Mouse (Mus musculus): Measurements from ENCODE around the gene Dlgap4. TPM values are rescaled to one million over a fixed set of nuclear protein-coding genes. Genes with fewer than 3 reads are reported as not detected.

The Dlgap4 gene
- polyA plus RNA-seq, 1 experiment from 2014 or later = 57.8 TPM

DNA sequence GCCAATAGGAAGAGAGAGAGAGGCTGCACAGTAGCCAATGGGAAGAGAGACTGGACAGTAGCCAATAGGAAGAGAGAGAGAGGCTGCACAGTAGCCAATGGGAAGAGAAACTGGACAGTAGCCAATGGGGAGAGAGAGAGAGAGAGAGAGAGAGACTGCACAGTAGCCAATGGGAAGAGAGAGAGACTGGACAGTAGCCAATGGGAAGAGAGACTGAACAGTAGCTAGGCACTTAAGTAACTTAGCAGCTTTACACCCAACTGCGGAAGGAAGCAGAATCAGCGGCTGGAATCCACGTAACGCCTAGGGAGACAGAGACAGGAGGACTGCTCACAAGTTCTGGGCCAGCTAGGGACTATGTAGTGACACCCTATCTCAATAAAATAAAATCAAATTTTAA is 191.1 kb downstream of the Dlgap4 start:
- H3K4me2 ChIP-seq (ENCODE audit: low read depth, low read length) = no peak overlapping the region
- no peak overlapping the region for H3K4me3 ChIP-seq (ENCODE audit: low read length)
- 0 out of 2 replicates have a peak, but pooled peaks cover 2% of the 10 kb centered on the region for H3K9me3 ChIP-seq (replicated peaks; ENCODE audit: control insufficient read depth, low read length)
- H3K27ac ChIP-seq (ENCODE audit: low read length) = no peak overlapping the region
- no peaks in the 10 kb centered on the region for H3K4me1 ChIP-seq (ENCODE audit: control insufficient read depth, insufficient read depth, low read length)
- H3K27me3 ChIP-seq (ENCODE audit: control insufficient read depth, insufficient read depth, low read length) = peaks cover 2% of the 10 kb centered on the region; the same call in 1 of the 2 replicates
- no peaks in the 10 kb centered on the region for H3K36me3 ChIP-seq (ENCODE audit: control insufficient read depth, insufficient read depth)
- WGBS = 88% methylated on average over 4 of the region's 4 CpGs
- ATAC-seq (replicated peaks; ENCODE audit: extremely low read depth, insufficient read depth, low FRiP score) = no peak
- H3K9ac ChIP-seq (ENCODE audit: low read length) = no peak overlapping the region

- Histone ChIP-seq H3K27ac (ENCODE audit: low read length) (no peak overlapping the region), H3K27me3 (ENCODE audit: control insufficient read depth, insufficient read depth, low read length) (peaks cover 2% of the 10 kb centered on the region; the same call in 1 of the 2 replicates), H3K4me2 (ENCODE audit: low read depth, low read length) (no peak overlapping the region), H3K36me3 (ENCODE audit: control insufficient read depth, insufficient read depth) (no peaks in the 10 kb centered on the region), H3K4me1 (ENCODE audit: control insufficient read depth, insufficient read depth, low read length) (no peaks in the 10 kb centered on the region), H3K9ac (ENCODE audit: low read length) (no peak overlapping the region), H3K9me3 (replicated peaks; ENCODE audit: control insufficient read depth, low read length) (0 out of 2 replicates have a peak, but pooled peaks cover 2% of the 10 kb centered on the region), H3K4me3 (ENCODE audit: low read length) (no peak overlapping the region)
- no peak for ATAC-seq (replicated peaks; ENCODE audit: extremely low read depth, insufficient read depth, low FRiP score)
- WGBS = 70% methylated on average over 6 of the region's 6 CpGs
Measured at GRCm38 (mm10) chr2:156806886-156807285, 193.4 kb downstream of the Dlgap4 start.

DNA sequence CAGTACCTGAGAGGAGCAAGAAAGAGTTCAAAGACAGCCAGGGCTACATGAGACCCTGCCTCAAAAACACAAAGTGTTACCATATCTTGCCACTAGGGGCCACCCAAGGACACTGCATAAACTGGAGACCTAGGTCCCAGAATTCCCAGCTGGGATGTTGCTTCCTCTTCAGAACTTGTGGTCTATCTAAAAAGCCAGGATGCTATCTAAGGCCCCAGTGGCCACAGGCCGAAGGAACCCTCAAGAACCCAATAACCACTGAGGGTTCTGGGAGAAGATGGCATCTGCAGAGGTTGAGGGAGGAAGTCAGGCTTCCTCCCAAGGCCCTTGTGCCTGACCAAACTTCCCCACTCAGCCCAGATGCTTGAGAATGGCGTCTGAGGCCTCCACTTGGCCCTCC is 196.1 kb downstream of the Dlgap4 start:
- Histone ChIP-seq H3K9me3 (replicated peaks; ENCODE audit: control insufficient read depth, low read length) (0 out of 2 replicates have a peak, but pooled peaks cover 1% of the 10 kb centered on the region), H3K4me3 (ENCODE audit: low read length) (no peak overlapping the region), H3K4me2 (ENCODE audit: low read depth, low read length) (no peak overlapping the region), H3K27ac (ENCODE audit: low read length) (no peak overlapping the region), H3K36me3 (ENCODE audit: control insufficient read depth, insufficient read depth) (no peaks in the 10 kb centered on the region), H3K27me3 (ENCODE audit: control insufficient read depth, insufficient read depth, low read length) (peaks cover 2% of the 10 kb centered on the region; the same call in 1 of the 2 replicates), H3K4me1 (ENCODE audit: control insufficient read depth, insufficient read depth, low read length) (peaks cover 4% of the 10 kb centered on the region; the same call in 1 of the 2 replicates), H3K9ac (ENCODE audit: low read length) (no peak overlapping the region)
- no peak for ATAC-seq (replicated peaks; ENCODE audit: extremely low read depth, insufficient read depth, low FRiP score)
- WGBS = 21% methylated on average over 2 of the region's 2 CpGs

DNA sequence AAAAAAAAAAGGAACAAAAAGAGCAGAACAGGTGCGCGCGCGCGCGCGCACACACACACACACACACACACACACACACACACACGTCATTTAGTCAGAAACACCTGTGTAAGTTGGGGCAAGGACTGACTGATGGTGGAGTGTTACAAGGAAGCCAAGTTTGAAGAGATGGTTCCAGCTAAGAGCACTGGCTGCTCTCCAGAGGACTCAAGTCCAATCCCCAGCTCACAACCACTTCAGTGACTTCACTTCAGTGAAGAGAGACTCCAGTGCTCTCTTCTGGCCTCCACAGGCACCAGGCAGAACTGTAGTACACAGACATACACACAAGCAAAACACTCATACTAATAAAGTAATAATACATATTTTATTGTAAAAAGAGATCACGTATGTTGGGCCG is 197.2 kb downstream of the Dlgap4 start:
- WGBS = 96% methylated on average over 10 of the region's 10 CpGs
- no peak overlapping the region for H3K4me2 ChIP-seq (ENCODE audit: low read depth, low read length)
- ATAC-seq (replicated peaks; ENCODE audit: extremely low read depth, insufficient read depth, low FRiP score) = no peak

GRCm38 (mm10) chr2:156811556-156811955 is 198.1 kb downstream of the Dlgap4 start:
- no peak overlapping the region for H3K4me3 ChIP-seq (ENCODE audit: low read length)
- WGBS = 59% methylated on average over 5 of the region's 5 CpGs
- no peak overlapping the region for H3K4me2 ChIP-seq (ENCODE audit: low read depth, low read length)
- H3K4me1 ChIP-seq (ENCODE audit: control insufficient read depth, insufficient read depth, low read length) = peaks cover 4% of the 10 kb centered on the region; the same call in 1 of the 2 replicates
- ATAC-seq (replicated peaks; ENCODE audit: extremely low read depth, insufficient read depth, low FRiP score) = no peak
- H3K9ac ChIP-seq (ENCODE audit: low read length) = no peak overlapping the region
- no peaks in the 10 kb centered on the region for H3K36me3 ChIP-seq (ENCODE audit: control insufficient read depth, insufficient read depth)
- no peak overlapping the region for H3K27ac ChIP-seq (ENCODE audit: low read length)
- H3K27me3 ChIP-seq (ENCODE audit: control insufficient read depth, insufficient read depth, low read length) = peaks cover 2% of the 10 kb centered on the region; the same call in 1 of the 2 replicates
- H3K9me3 ChIP-seq (replicated peaks; ENCODE audit: control insufficient read depth, low read length) = no peaks in the 10 kb centered on the region

More for the DNA sequence above, 197.2 kb downstream of the Dlgap4 start:
- H3K36me3 ChIP-seq (ENCODE audit: control insufficient read depth, insufficient read depth) = no peaks in the 10 kb centered on the region
- H3K9me3 ChIP-seq (replicated peaks; ENCODE audit: control insufficient read depth, low read length) = no peaks in the 10 kb centered on the region
- H3K4me3 ChIP-seq (ENCODE audit: low read length) = no peak overlapping the region
- peaks cover 4% of the 10 kb centered on the region; the same call in 1 of the 2 replicates for H3K4me1 ChIP-seq (ENCODE audit: control insufficient read depth, insufficient read depth, low read length)
- H3K9ac ChIP-seq (ENCODE audit: low read length) = no peak overlapping the region
- H3K27me3 ChIP-seq (ENCODE audit: control insufficient read depth, insufficient read depth, low read length) = peaks cover 2% of the 10 kb centered on the region; the same call in 1 of the 2 replicates
- H3K27ac ChIP-seq (ENCODE audit: low read length) = no peak overlapping the region

Other genes with a start within 250 kb of the Dlgap4 start
- 0.76 and 0.94 TPM in 2 replicates for gene Epb41l1, start 192.8 kb upstream of the Dlgap4 start, polyA plus RNA-seq (2015; fragmentation: Nextera tagmentation; extraction: Ambion mirVana)
- 22.0 and 24.0 TPM in 2 replicates for gene Aar2, start 66.1 kb upstream of the Dlgap4 start, polyA plus RNA-seq (2015; fragmentation: Nextera tagmentation; extraction: Ambion mirVana)
- gene Myl9, start 161.7 kb downstream of the Dlgap4 start, polyA plus RNA-seq (2015; fragmentation: Nextera tagmentation; extraction: Ambion mirVana) = 1,725 and 1,731 TPM in 2 replicates
- gene Tgif2, start 226.3 kb downstream of the Dlgap4 start, polyA plus RNA-seq (2015; fragmentation: Nextera tagmentation; extraction: Ambion mirVana) = 28.9 and 30.1 TPM in 2 replicates
- gene 4930518I15Rik, start 244.2 kb downstream of the Dlgap4 start, polyA plus RNA-seq (2015; fragmentation: Nextera tagmentation; extraction: Ambion mirVana) = 5.8 and 5.9 TPM in 2 replicates
- 171 and 173 TPM in 2 replicates for gene Rab5if, start 249.4 kb downstream of the Dlgap4 start, polyA plus RNA-seq (2015; fragmentation: Nextera tagmentation; extraction: Ambion mirVana)

All from heart, embryonic 16.5 days (tissue).